Mouse (Mus musculus) adrenal gland, adult 2 months (tissue): ENCODE results near the gene Zzz3. TPM values are rescaled to one million over a fixed set of nuclear protein-coding genes. Genes with fewer than 3 reads are reported as not detected.

ENCODE experiments used
- DNase-seq: peaks from one replicate; pipeline ENCODE4 v3.0.0; 2021
- polyA plus RNA-seq: library from polyadenylated mRNA; depleted of rRNA; stranded (reverse); fragments of >200 nt; gene quantifications from 2 replicates; pipeline ENCODE4 v1.2.3, GENCODE M21; 2012; rRNA removed
- total RNA-seq, 2 experiments: library from RNA; stranded (reverse); gene quantifications; 2 replicates each; pipeline ENCODE4 v1.2.3; 2021

The Zzz3 gene
- total and polyA plus RNA-seq, 3 experiments: 12.5 to 35.5 (median 30.1) TPM

GRCm38 (mm10) chr3:152495415-152495898 is 100.2 kb downstream of the Zzz3 start:
- DNase-seq: no peak

- no peak for DNase-seq
Observed at GRCm38 (mm10) chr3:152497084-152497483, 101.8 kb downstream of the Zzz3 start.

- no peak for DNase-seq
Observed at GRCm38 (mm10) chr3:152497842-152498241, 102.6 kb downstream of the Zzz3 start.

- DNase-seq: no peak
Observed at GRCm38 (mm10) chr3:152498968-152499696, 103.9 kb downstream of the Zzz3 start.

DNA sequence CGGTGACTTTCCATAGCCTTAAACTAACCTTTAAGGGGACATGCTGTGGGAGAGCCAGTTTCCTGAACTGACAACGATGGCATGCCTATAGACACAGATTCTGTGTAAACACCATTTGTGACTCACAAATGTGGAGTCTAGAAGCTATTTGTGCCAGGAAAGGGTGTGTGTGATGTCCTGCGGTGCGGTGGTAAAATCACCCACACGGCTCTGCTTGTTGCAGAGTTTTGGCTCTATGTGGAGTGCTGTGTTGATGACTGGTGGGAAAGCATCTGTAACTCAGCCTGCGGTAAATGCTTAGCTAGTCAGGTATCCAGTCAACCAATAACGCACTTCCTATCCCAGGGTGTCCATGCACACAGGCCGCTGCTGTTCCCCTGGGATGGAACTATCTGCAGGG is 112.6 kb downstream of the Zzz3 start:
- no peak for DNase-seq

- DNase-seq: no peak
Observed at GRCm38 (mm10) chr3:152508419-152508993, 113.2 kb downstream of the Zzz3 start.

GRCm38 (mm10) chr3:152509268-152509667 is 114.0 kb downstream of the Zzz3 start:
- DNase-seq: no peak

Other genes with a start within 250 kb of the Zzz3 start
- gene Gipc2, start 229.2 kb upstream of the Zzz3 start, total RNA-seq: 1 to 10 TPM in 1 of 2 experiments, under 1 TPM in 1; 0.52 to 1.1 TPM
- 0.11 and 0.20 TPM in 2 replicates for gene Gipc2, start 229.2 kb upstream of the Zzz3 start, polyA plus RNA-seq
- gene Dnajb4, start 185.2 kb upstream of the Zzz3 start, total RNA-seq: 10 to 100 TPM; 44.1 to 63.9 TPM
- gene Dnajb4, start 185.2 kb upstream of the Zzz3 start, polyA plus RNA-seq: 4.1 and 4.4 TPM in 2 replicates
- gene Fubp1, start 185.1 kb upstream of the Zzz3 start, total RNA-seq: 100 to 1,000 TPM; 118 to 137 TPM
- gene Fubp1, start 185.1 kb upstream of the Zzz3 start, polyA plus RNA-seq: 71.8 and 97.5 TPM in 2 replicates
- 1 to 10 TPM; 3.7 TPM for gene Nexn, start 129.1 kb upstream of the Zzz3 start, total RNA-seq
- gene Nexn, start 129.1 kb upstream of the Zzz3 start, polyA plus RNA-seq: not detected in 2 replicates
- 10 to 100 TPM in 1 of 2 experiments, 1 to 10 TPM in 1; 8.4 to 12.3 TPM for gene Miga1, start 55.1 kb upstream of the Zzz3 start, total RNA-seq
- 4.1 and 6.5 TPM in 2 replicates for gene Miga1, start 55.1 kb upstream of the Zzz3 start, polyA plus RNA-seq
- 10 to 100 TPM; 87.8 to 99.7 TPM for gene Usp33, start 49.0 kb upstream of the Zzz3 start, total RNA-seq
- gene Usp33, start 49.0 kb upstream of the Zzz3 start, polyA plus RNA-seq: 8.4 and 14.0 TPM in 2 replicates